Mouse (Mus musculus) liver, embryonic 11.5 days (tissue): ENCODE data around the gene Ppox. TPM values are rescaled to one million over a fixed set of nuclear protein-coding genes. Genes with fewer than 3 reads are reported as not detected.
"Not testable (repeated sequence)": the region's sequence is repeated elsewhere in the genome, so short reads cannot be mapped to it uniquely, and the experiment has no call there.

ENCODE experiments used
- ATAC-seq: fragments of 200-750 bp; cut with Nextera tagmentation; replicated peaks from 2 replicates; pipeline ENCODE4 v1.8.0; 2017; ENCODE audit warnings: moderate number of reproducible peaks, mild to moderate bottlenecking, moderate TSS enrichment, moderate library complexity; ENCODE audit not compliant: low FRiP score
- DNase-seq: peaks from one replicate; pipeline ENCODE4 v3.0.0-alpha.2; 2017; ENCODE audit warnings: low spot score
- H3K27ac ChIP-seq: fragments of 300-500 bp; sonication (generic); 2 replicates; pipeline ENCODE4 v1.5.1; 2014; ENCODE audit warnings: mild to moderate bottlenecking, low read depth, low read length, control low read depth
- H3K27me3 ChIP-seq: fragments of 300-500 bp; sonication (generic); replicated peaks from 2 replicates; pipeline ENCODE4 v1.6.1; 2014; ENCODE audit warnings: low read length, mixed read lengths; ENCODE audit not compliant: control insufficient read depth, insufficient read depth
- H3K36me3 ChIP-seq: fragments of 300-500 bp; sonication (generic); 2 replicates; pipeline ENCODE4 v1.6.1; 2014; ENCODE audit warnings: mild to moderate bottlenecking, low read length, moderate library complexity, mixed read lengths; ENCODE audit not compliant: control insufficient read depth, insufficient read depth
- H3K4me1 ChIP-seq: fragments of 300-500 bp; sonication (generic); replicated peaks from 2 replicates; pipeline ENCODE4 v1.6.1; 2014; ENCODE audit warnings: low read length, mixed read lengths; ENCODE audit not compliant: control insufficient read depth, insufficient read depth
- H3K4me2 ChIP-seq: fragments of 300-500 bp; sonication (generic); 2 replicates; pipeline ENCODE4 v1.6.1; 2014; ENCODE audit warnings: mild to moderate bottlenecking, control low read depth, moderate library complexity
- H3K4me3 ChIP-seq: fragments of 300-500 bp; sonication (generic); 2 replicates; pipeline ENCODE4 v1.5.1; 2014; ENCODE audit warnings: low read depth, low read length, control low read depth
- H3K9ac ChIP-seq: fragments of 300-500 bp; sonication (generic); 2 replicates; pipeline ENCODE4 v1.6.1; 2014; ENCODE audit warnings: low read depth, low read length, control low read depth
- H3K9me3 ChIP-seq: fragments of 300-500 bp; sonication (generic); 2 replicates; pipeline ENCODE4 v1.6.1; 2016; ENCODE audit warnings: low read length, inconsistent platforms, mixed read lengths; ENCODE audit not compliant: control insufficient read depth
- WGBS: fragments of 180-500 bp; shearing (Covaris S2); extraction: QIAGEN DNeasy Blood & Tissue Kit; methylation state at CpG from one replicate; pipeline ENCODE4 v1.1.7; 2014; 5-methylcytosine and 5-hydroxymethylcytosine counted together
- polyA plus RNA-seq: library from polyadenylated mRNA; unstranded; fragments of >200 nt; fragmentation: Nextera tagmentation; extraction: Ambion mirVana; gene quantifications from 2 replicates; pipeline ENCODE4 v1.2.1, GENCODE M21; 2014

Ppox gene
- polyA plus RNA-seq, 1 experiment from 2014 or later: 133 TPM

GRCm38 (mm10) chr1:171247916-171248315, 33.1 kb downstream of the Ppox start:
- Histone ChIP-seq H3K27ac (peak overlapping the region; percentile 78), H3K9ac (peak overlapping the region; percentile 92; the same call in 1 of the 2 replicates), H3K4me1 (peaks cover 34% of the 10 kb centered on the region), H3K9me3 (no peaks in the 10 kb centered on the region), H3K4me3 (peak overlapping the region; percentile 86), H3K36me3 (peaks cover 8% of the 10 kb centered on the region; the same call in 1 of the 2 replicates), H3K4me2 (peak overlapping the region; percentile 92), H3K27me3 (peaks cover 12% of the 10 kb centered on the region)
- ATAC-seq (no peak), DNase-seq (no peak)
- WGBS: 17% methylated on average over 4 of the region's 4 CpGs

GRCm38 (mm10) chr1:171247453-171247841, 33.5 kb downstream of the Ppox start:
- ATAC-seq (peak; percentile 29), DNase-seq (no peak)
- Histone ChIP-seq H3K9me3 (no peaks in the 10 kb centered on the region), H3K4me2 (peak overlapping the region; percentile 92), H3K4me1 (peaks cover 34% of the 10 kb centered on the region), H3K36me3 (peaks cover 13% of the 10 kb centered on the region; the same call in 1 of the 2 replicates), H3K27ac (peak overlapping the region; percentile 78), H3K27me3 (peaks cover 8% of the 10 kb centered on the region), H3K9ac (peak overlapping the region; percentile 92), H3K4me3 (peak overlapping the region; percentile 86)
- WGBS: 5% methylated on average over 13 of the region's 13 CpGs

GRCm38 (mm10) chr1:171246709-171247452, 34.1 kb downstream of the Ppox start:
- H3K9me3 ChIP-seq: no peaks in the 10 kb centered on the region
- H3K4me3 ChIP-seq: peak overlapping the region; percentile 86
- peak overlapping the region; percentile 78 for H3K27ac ChIP-seq
- DNase-seq (peak; percentile 99), ATAC-seq (peak; percentile 93)
- peaks cover 8% of the 10 kb centered on the region for H3K27me3 ChIP-seq
- WGBS: under 1% methylated on average over 41 of the region's 41 CpGs
- peaks cover 16% of the 10 kb centered on the region; the same call in 1 of the 2 replicates for H3K36me3 ChIP-seq
- H3K4me1 ChIP-seq: peaks cover 34% of the 10 kb centered on the region
- H3K9ac ChIP-seq: peak overlapping the region; percentile 92
- H3K4me2 ChIP-seq: peak overlapping the region; percentile 92

- Histone ChIP-seq H3K36me3 (peaks cover 26% of the 10 kb centered on the region), H3K9me3 (no peaks in the 10 kb centered on the region), H3K4me2 (peak overlapping the region; percentile 75), H3K27ac (no peak overlapping the region), H3K27me3 (no peaks in the 10 kb centered on the region), H3K4me3 (no peak overlapping the region), H3K4me1 (peaks cover 23% of the 10 kb centered on the region), H3K9ac (0 out of 2 replicates have a peak overlapping the region, but pooled peaks have one; percentile 92)
- ATAC-seq (no peak), DNase-seq (no peak)
- 90% methylated on average over 8 of the region's 8 CpGs for WGBS
Measured at GRCm38 (mm10) chr1:171245353-171245752, 35.6 kb downstream of the Ppox start.

GRCm38 (mm10) chr1:171241952-171242351, 39.0 kb downstream of the Ppox start:
- not testable (repeated sequence) for H3K27me3 ChIP-seq, ATAC-seq, H3K9me3 ChIP-seq, H3K9ac ChIP-seq, H3K4me2 ChIP-seq, H3K4me3 ChIP-seq, H3K27ac ChIP-seq, DNase-seq
- peaks cover 53% of the 10 kb centered on the region for H3K36me3 ChIP-seq
- WGBS: 90% methylated on average over 12 of the region's 12 CpGs
- H3K4me1 ChIP-seq: peaks cover 11% of the 10 kb centered on the region

- no peaks in the 10 kb centered on the region for H3K9me3 ChIP-seq
- DNase-seq (no peak), ATAC-seq (no peak)
- no peak overlapping the region for H3K4me3 ChIP-seq
- no peak overlapping the region for H3K27ac ChIP-seq
- peaks cover 7% of the 10 kb centered on the region for H3K4me1 ChIP-seq
- no peak overlapping the region for H3K9ac ChIP-seq
- H3K4me2 ChIP-seq: no peak overlapping the region
- peaks cover 61% of the 10 kb centered on the region for H3K36me3 ChIP-seq
- no peaks in the 10 kb centered on the region for H3K27me3 ChIP-seq
- 92% methylated on average over 10 of the region's 10 CpGs for WGBS
Measured at GRCm38 (mm10) chr1:171240911-171241310, 40.1 kb downstream of the Ppox start.

- no peak overlapping the region for H3K9ac ChIP-seq
Measured at GRCm38 (mm10) chr1:171239992-171240744, 40.8 kb downstream of the Ppox start.

DNA sequence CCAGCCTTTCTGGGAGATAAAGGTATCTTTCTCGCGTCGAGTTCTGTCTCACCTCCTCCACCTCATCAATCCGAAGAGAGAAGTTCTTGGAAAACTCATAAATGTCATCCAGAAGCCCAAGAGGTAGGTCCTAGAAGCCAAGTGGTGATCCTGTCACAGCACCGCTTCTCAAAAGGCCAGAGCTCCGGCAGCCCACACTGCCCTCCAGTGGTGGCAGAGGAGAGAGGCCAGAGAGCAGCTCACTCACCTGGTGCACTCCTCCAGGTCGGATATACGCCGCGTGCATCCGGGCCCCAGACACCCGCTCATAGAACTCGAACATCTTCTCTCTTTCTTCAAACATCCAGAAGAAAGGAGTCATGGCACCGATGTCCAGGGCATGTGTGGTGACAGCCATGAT, 42.5 kb downstream of the Ppox start:
- ATAC-seq (peak; percentile 69), DNase-seq (no peak)
- H3K4me1 ChIP-seq: peaks cover 13% of the 10 kb centered on the region
- no peak overlapping the region for H3K4me2 ChIP-seq
- H3K27me3 ChIP-seq: no peaks in the 10 kb centered on the region
- H3K4me3 ChIP-seq: no peak overlapping the region
- 72% methylated on average over 14 of the region's 14 CpGs for WGBS
- H3K9me3 ChIP-seq: no peaks in the 10 kb centered on the region
- H3K27ac ChIP-seq: no peak overlapping the region
- no peak overlapping the region for H3K9ac ChIP-seq
- peaks cover 68% of the 10 kb centered on the region for H3K36me3 ChIP-seq

More at GRCm38 (mm10) chr1:171239992-171240744, 40.8 kb downstream of the Ppox start:
- H3K4me3 ChIP-seq: no peak overlapping the region
- 84% methylated on average over 15 of the region's 15 CpGs for WGBS
- H3K4me2 ChIP-seq: no peak overlapping the region
- ATAC-seq (no peak), DNase-seq (no peak)
- peaks cover 63% of the 10 kb centered on the region for H3K36me3 ChIP-seq
- H3K9me3 ChIP-seq: no peaks in the 10 kb centered on the region
- no peaks in the 10 kb centered on the region; the same call in 1 of the 2 replicates for H3K4me1 ChIP-seq
- no peak overlapping the region for H3K27ac ChIP-seq
- no peaks in the 10 kb centered on the region for H3K27me3 ChIP-seq
